Mouse (Mus musculus): ENCODE measurements around the gene 4930467E23Rik. TPM values are rescaled to one million over a fixed set of nuclear protein-coding genes. Genes with fewer than 3 reads are reported as not detected.
"Not testable (repeated sequence)": the region's sequence is repeated elsewhere in the genome, so short reads cannot be mapped to it uniquely, and the experiment has no call there.

4930467E23Rik gene
- total RNA-seq, 2 experiments from 2014 or later: 0.95 to 1.1 TPM

GRCm38 (mm10) chr8:19704441-19705215 lies 24.7 kb upstream of the 4930467E23Rik start:
- peak; percentile 50 for TF ChIP-seq CTCF (conservative IDR thresholded peaks at IDR 0.05)
- not testable (repeated sequence) for DNase-seq (ENCODE audit: low spot score in 2 of 2); H3K4me3 ChIP-seq; H3K27ac ChIP-seq

- TF ChIP-seq CTCF (conservative IDR thresholded peaks at IDR 0.05): peak; percentile 46
- not testable (repeated sequence) for H3K4me3 ChIP-seq; H3K27ac ChIP-seq; DNase-seq (ENCODE audit: low spot score in 2 of 2)
Observed at GRCm38 (mm10) chr8:19705216-19705600, 24.2 kb upstream of the 4930467E23Rik start.

GRCm38 (mm10) chr8:19706101-19706725 lies 23.2 kb upstream of the 4930467E23Rik start:
- not testable (repeated sequence) for H3K27ac ChIP-seq; DNase-seq (ENCODE audit: low spot score in 2 of 2); H3K4me3 ChIP-seq

DNA sequence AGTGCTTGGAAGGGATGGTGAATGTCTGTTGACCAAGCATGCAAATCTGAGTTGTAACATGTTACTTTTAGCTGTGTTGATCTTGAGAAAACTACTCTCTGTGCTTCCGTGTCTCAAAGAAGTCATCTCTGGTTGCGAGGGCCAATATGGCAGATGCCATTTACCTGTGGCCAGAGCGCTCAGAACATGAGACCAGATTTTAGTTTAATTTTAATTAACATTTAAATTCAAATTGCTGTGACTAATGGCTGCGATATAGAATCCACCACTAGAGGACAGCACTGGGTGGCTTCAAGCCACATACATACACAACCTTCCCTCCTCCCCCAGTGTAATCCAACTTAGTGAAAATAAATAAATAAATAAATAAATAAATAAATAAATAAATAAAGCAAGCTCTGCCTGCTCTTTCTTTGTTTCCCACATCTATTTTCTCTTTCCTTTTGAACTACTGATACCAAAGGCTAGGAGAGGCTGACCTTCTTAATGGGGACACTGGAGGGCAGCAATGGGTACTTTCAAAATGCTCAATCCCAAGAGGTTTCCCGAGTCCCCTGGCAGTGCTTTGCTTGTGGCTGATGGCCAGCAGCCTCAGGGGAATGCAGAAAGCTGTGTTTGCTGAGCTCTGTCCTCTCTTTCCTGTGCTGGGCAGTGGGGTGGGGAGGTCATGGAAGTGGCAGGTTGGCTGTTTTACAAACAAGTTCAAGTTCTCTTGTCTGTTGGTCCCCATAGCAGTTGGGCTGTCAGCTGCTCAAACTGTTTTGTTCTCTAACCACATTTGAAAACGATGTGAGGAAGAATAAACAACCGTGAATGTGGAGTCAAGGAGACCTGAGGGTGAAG lies 22.2 kb upstream of the 4930467E23Rik start:
- H3K27ac ChIP-seq, H3K4me3 ChIP-seq: not testable (repeated sequence)
- TF ChIP-seq CTCF (conservative IDR thresholded peaks at IDR 0.05): peak; percentile 78
- peak; percentile 84 to 85 for DNase-seq (ENCODE audit: low spot score in 2 of 2)

- H3K27ac ChIP-seq; H3K4me3 ChIP-seq; DNase-seq (ENCODE audit: low spot score in 2 of 2): not testable (repeated sequence)
Observed at GRCm38 (mm10) chr8:19707761-19708443, 21.5 kb upstream of the 4930467E23Rik start.

DNA sequence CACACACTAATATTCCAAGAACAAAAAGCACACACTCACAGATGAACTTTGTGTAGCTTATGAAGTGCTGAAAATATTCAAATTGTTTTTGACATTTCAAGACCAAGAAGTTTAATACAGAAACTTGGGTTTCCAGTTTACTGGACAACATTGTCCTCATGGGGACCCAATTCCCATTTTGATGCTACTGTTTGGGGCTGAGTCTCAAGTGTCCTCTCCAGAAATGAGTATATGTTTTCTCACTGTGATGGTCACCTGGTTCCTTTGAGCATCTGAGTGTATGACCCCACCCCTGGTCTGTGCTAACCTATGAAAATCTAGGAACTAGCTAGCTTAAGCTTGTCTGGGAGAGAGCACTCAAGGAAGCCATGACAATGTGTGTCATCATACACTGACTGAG lies 20.4 kb upstream of the 4930467E23Rik start:
- not testable (repeated sequence) for H3K27ac ChIP-seq; DNase-seq (ENCODE audit: low spot score in 2 of 2); H3K4me3 ChIP-seq

- not testable (repeated sequence) for H3K27ac ChIP-seq; H3K4me3 ChIP-seq; DNase-seq (ENCODE audit: low spot score in 2 of 2)
Observed at GRCm38 (mm10) chr8:19709488-19709887, 19.9 kb upstream of the 4930467E23Rik start.

DNA sequence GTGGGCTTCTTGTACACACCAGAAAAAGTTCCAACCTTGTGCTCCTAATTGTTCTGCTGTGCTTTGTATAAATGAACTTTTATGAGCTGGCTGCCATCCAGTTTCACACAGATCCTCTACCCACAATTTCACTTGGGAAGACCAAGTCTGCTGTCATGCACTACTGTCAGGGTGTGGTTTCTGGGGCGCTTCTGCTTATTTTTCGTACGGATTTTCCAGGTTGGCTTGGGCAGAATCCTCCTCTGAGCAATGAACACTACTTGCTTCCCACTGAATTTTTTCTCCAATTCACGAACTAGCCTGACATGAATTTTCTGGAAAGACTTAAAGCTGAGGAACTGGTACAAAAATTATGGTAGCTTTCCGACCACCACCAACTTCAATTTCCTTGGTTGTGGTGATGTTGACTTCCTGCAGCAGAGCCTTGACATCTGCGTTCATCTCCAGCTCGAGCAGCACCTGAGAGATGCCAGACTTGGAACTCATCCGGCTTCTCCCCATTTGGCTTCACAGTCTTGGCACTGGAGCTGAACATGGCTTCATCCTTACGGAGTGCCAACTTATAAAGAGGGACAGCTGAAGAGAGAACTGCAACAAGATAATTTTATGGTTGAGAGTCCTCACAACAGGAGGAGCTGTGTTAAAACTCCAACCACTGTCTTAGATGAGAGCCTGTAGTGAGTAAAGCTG lies 18.1 kb upstream of the 4930467E23Rik start:
- DNase-seq (ENCODE audit: low spot score in 2 of 2); H3K4me3 ChIP-seq; H3K27ac ChIP-seq: not testable (repeated sequence)

DNA sequence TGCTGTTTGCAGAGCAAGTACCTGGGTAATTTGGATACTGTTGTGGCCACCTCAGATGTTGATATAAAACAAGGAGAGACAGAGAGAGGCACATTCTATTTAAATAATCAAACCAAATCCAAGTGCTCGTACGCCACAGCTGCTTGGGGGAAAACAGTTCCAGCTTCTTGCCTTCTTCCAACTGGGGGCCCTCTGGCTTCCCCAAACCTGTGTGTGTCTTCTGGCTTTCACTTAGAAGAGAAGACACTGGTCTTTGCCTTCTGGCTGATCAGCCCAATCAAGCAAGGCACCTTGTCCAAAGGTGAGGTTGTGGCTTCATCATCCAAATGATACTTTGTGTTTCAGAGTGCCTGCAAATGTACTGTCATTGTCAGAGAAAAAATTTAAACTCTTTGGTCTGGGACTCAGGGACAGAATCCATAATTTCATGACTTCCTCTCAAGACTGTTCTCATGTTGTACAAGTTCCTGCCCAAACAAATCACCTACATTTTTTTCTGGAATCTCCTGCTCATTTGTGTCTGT lies 17.1 kb upstream of the 4930467E23Rik start:
- not testable (repeated sequence) for DNase-seq (ENCODE audit: low spot score in 2 of 2); H3K4me3 ChIP-seq; H3K27ac ChIP-seq

DNA sequence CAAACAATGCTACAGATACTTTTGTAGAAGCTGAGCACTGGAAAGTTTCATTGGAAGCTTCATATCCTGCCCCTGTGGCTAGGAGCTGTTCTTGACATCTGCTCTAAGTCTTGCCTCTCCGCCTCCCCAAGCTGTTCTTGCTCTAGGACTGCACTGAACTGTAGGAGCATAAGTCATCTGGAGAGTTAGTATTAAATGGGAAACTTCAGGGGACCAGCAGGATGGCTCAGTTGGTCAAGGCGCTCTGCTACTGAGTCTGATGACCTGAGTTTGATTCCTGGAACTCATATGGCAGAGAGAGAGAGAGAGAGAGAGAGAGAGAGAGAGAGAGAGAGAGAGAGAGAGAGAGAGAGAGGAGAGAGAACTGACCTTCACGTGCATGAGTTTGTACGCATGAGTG lies 16.6 kb upstream of the 4930467E23Rik start:
- DNase-seq (ENCODE audit: low spot score in 2 of 2); H3K27ac ChIP-seq; H3K4me3 ChIP-seq: not testable (repeated sequence)

GRCm38 (mm10) chr8:19713232-19713834 lies 16.0 kb upstream of the 4930467E23Rik start:
- DNase-seq (ENCODE audit: low spot score in 2 of 2); H3K4me3 ChIP-seq; H3K27ac ChIP-seq: not testable (repeated sequence)

DNA sequence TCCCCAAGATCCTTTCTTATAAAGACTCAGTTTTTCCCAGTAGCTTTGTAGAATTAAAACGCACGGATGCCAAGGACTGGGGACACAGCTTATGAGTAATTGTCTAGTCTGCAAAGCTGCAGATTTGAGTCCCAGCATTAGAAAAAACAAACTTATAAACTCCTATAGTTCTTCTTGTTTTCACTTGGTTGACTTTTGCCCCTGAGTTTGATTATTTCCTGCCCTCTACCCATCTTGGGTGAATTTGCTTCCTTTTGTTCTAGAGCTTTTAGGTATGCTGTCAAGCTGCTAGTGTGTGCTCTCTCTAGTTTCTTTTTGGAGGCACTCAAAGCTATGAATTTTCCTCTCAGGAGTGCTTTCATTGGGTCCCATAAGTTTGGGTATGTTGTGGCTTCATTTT lies 14.9 kb upstream of the 4930467E23Rik start:
- H3K27ac ChIP-seq; DNase-seq (ENCODE audit: low spot score in 2 of 2): not testable (repeated sequence)

GRCm38 (mm10) chr8:19715266-19715665 lies 14.1 kb upstream of the 4930467E23Rik start:
- H3K4me3 ChIP-seq; H3K27ac ChIP-seq; DNase-seq (ENCODE audit: low spot score in 2 of 2): not testable (repeated sequence)

More for the DNA sequence above, 14.9 kb upstream of the 4930467E23Rik start:
- not testable (repeated sequence) for H3K4me3 ChIP-seq

- H3K4me3 ChIP-seq; H3K27ac ChIP-seq; DNase-seq (ENCODE audit: low spot score in 2 of 2): not testable (repeated sequence)
Observed at GRCm38 (mm10) chr8:19717851-19718250, 11.5 kb upstream of the 4930467E23Rik start.

DNA sequence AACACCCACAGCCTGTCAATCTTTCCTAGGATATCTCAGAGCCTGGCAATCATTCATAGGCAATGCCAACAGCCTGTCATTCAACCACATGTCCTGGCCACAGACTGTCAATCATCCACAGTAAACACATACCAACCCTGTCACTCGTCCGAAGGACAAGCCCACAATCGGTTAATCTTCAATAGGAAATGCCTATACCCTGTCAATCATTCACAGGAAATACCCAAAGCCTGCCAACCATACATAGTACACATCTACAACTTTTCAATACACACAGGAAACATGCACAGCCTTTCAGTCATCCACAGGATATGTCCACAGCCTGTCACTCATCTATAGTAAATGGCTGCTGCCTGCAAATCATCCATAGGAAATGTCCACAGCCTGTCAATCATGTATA lies 9.9 kb upstream of the 4930467E23Rik start:
- DNase-seq (ENCODE audit: low spot score in 2 of 2); H3K27ac ChIP-seq; H3K4me3 ChIP-seq: not testable (repeated sequence)

- not testable (repeated sequence) for H3K4me3 ChIP-seq; H3K27ac ChIP-seq; DNase-seq (ENCODE audit: low spot score in 2 of 2)
Observed at GRCm38 (mm10) chr8:19724871-19725270, 4.5 kb upstream of the 4930467E23Rik start.

DNA sequence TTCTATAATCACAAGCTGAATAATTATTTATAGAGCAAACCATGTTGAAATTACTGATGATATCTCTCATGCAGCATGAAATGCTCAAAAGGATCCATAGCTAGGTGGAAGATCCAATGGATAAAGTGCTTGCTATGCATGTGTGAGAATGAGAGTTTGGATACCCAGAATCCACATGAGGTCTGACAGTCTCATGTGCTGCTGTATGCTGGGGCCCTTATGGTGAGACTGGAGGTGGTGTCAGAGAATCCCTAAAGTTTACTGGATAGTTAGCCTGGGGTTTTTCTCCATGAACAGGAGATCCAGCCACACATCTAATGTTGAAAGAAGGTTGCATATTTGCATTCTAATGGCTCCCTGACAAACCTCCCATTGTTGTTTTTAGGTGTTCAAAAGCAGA lies 22.4 kb downstream of the 4930467E23Rik start:
- not testable (repeated sequence) for H3K4me3 ChIP-seq; H3K27ac ChIP-seq; DNase-seq (ENCODE audit: low spot score in 2 of 2)
